Mouse (Mus musculus) cerebellum, adult 2 months (tissue): Measurements from ENCODE around the gene Mars.

Experiments used
- CTCF ChIP-seq: fragments of 200-500 bp; IDR thresholded peaks from 2 replicates; pipeline ENCODE4 v1.5.1; 2011; ENCODE audit warnings: low read depth, mild to moderate bottlenecking, control low read depth, low read length, moderate library complexity, borderline replicate concordance; ENCODE audit not compliant: insufficient read depth
- POLR2A ChIP-seq: fragments of 200-500 bp; IDR thresholded peaks from 2 replicates; pipeline ENCODE4 v1.6.1; 2011; ENCODE audit warnings: low read length, control low read depth, borderline replicate concordance; ENCODE audit not compliant: insufficient read depth

- TF ChIP-seq POLR2A = peak; percentile 68; the same call in 1 of the 2 replicates
- no peak for TF ChIP-seq CTCF
Observed at GRCm38 (mm10) chr10:127311476-127312355, at the start of gene Mars.
